Mouse (Mus musculus) testis, adult 2 months (tissue): Measurements from ENCODE around the gene Dmbx1. TPM values are rescaled to one million over a fixed set of nuclear protein-coding genes. Genes with fewer than 3 reads are reported as not detected.

ENCODE experiments used
- H3K27ac ChIP-seq: fragments of 200-500 bp; 2 replicates; pipeline ENCODE4 v1.5.1; 2012; ENCODE audit warnings: low read depth, low read length; ENCODE audit not compliant: control insufficient read depth, insufficient read depth
- H3K27me3 ChIP-seq: fragments of 200-500 bp; 2 replicates; pipeline ENCODE4 v1.6.1; 2012; ENCODE audit warnings: mild to moderate bottlenecking, low read length, moderate library complexity; ENCODE audit not compliant: control insufficient read depth, insufficient read depth
- H3K36me3 ChIP-seq: fragments of 200-500 bp; 2 replicates; pipeline ENCODE4 v1.6.1; 2012; ENCODE audit warnings: mild to moderate bottlenecking, low read length; ENCODE audit not compliant: control insufficient read depth, insufficient read depth
- H3K4me1 ChIP-seq: fragments of 200-500 bp; 2 replicates; pipeline ENCODE4 v1.6.1; 2012; ENCODE audit warnings: low read length; ENCODE audit not compliant: control insufficient read depth, insufficient read depth
- H3K4me3 ChIP-seq: fragments of 200-500 bp; 2 replicates; pipeline ENCODE4 v1.5.1; 2012; ENCODE audit warnings: low read depth, mild to moderate bottlenecking, low read length, moderate library complexity, mixed read lengths; ENCODE audit not compliant: control insufficient read depth
- CTCF ChIP-seq: fragments of 200-500 bp; IDR thresholded peaks from 2 replicates; pipeline ENCODE4 v1.5.1; 2012; ENCODE audit warnings: low read depth, mild to moderate bottlenecking, inconsistent platforms, low read length, moderate library complexity; ENCODE audit not compliant: control insufficient read depth, insufficient read depth, insufficient replicate concordance
- POLR2A ChIP-seq: fragments of 200-500 bp; IDR thresholded peaks from 2 replicates; pipeline ENCODE4 v1.6.1; 2012; ENCODE audit warnings: low read depth, mild to moderate bottlenecking, inconsistent platforms, low read length, moderate library complexity; ENCODE audit not compliant: control insufficient read depth
- polyA plus RNA-seq: library from polyadenylated mRNA; depleted of rRNA; stranded (reverse); fragments of >200 nt; gene quantifications from 2 replicates; pipeline ENCODE4 v1.2.3, GENCODE M21; 2012

Gene Dmbx1
- polyA plus RNA-seq, 1 experiment: 0.25 TPM

- Histone ChIP-seq H3K4me1 (peaks cover under 1% of the 10 kb centered on the region; the same call in 1 of the 2 replicates), H3K27me3 (no peaks in the 10 kb centered on the region), H3K36me3 (no peaks in the 10 kb centered on the region)
These were observed 16.4 kb downstream of the Dmbx1 start for GRCm38 (mm10) chr4:115923262-115923880.

DNA sequence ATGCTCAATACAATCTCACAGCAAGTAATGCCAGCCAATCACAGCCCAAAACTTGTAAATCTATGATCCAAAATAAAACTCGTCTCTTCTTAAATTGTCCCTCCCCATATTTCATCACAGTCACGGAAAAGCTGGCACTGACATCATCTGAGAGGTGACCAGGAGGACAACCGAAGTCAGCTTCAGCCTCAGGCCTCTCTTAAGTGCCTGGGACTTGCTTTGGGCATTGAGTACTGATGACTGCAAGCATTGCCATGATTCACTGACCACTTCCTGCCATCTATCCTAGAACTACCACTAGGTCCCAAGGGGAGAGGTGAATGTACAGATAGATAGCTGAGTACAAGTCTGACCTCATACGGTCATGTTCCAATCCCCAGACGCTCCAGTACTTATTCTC is 17.0 kb downstream of the Dmbx1 start:
- Histone ChIP-seq H3K4me1 (peaks cover 5% of the 10 kb centered on the region), H3K36me3 (no peaks in the 10 kb centered on the region), H3K27me3 (no peaks in the 10 kb centered on the region), H3K4me3 (no peak overlapping the region), H3K27ac (no peak overlapping the region)
- no peak for TF ChIP-seq CTCF
- no peak for TF ChIP-seq POLR2A

More at GRCm38 (mm10) chr4:115923262-115923880, 16.4 kb downstream of the Dmbx1 start:
- no peak for TF ChIP-seq POLR2A
- no peak for TF ChIP-seq CTCF
- H3K27ac ChIP-seq: no peak overlapping the region
- H3K4me3 ChIP-seq: no peak overlapping the region

GRCm38 (mm10) chr4:115919911-115920310 is 19.8 kb downstream of the Dmbx1 start:
- Histone ChIP-seq H3K4me1 (peaks cover 5% of the 10 kb centered on the region), H3K36me3 (no peaks in the 10 kb centered on the region), H3K27ac (no peak overlapping the region), H3K27me3 (no peaks in the 10 kb centered on the region), H3K4me3 (no peak overlapping the region)
- TF ChIP-seq POLR2A: no peak
- TF ChIP-seq CTCF: no peak

- no peaks in the 10 kb centered on the region for H3K27me3 ChIP-seq
- no peak overlapping the region for H3K27ac ChIP-seq
- no peaks in the 10 kb centered on the region for H3K36me3 ChIP-seq
- no peak overlapping the region for H3K4me3 ChIP-seq
- no peak for TF ChIP-seq POLR2A
- TF ChIP-seq CTCF: no peak
- peaks cover 2% of the 10 kb centered on the region; the same call in 1 of the 2 replicates for H3K4me1 ChIP-seq
These were observed 28.1 kb downstream of the Dmbx1 start for GRCm38 (mm10) chr4:115911586-115911985.

DNA sequence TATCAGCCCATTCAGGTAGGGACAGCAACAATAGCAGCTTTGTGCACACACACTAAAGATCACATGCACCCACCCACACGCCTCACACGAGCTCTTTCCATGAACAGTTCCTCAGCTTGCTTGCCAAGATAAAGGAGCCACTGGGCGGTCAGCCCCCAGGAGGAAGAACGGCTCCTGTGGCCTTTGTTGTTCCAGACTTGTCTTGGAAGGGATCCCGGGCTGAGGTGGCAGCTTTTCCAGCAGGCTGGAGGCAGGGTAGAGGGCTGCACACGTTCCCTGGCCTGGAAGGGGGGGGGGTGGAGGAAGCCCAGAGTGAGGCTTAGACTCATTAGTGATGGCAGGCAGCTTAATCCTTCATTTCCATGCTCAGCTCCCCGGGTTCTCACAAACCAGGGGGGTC is 31.1 kb downstream of the Dmbx1 start:
- H3K4me3 ChIP-seq: no peak overlapping the region
- H3K27ac ChIP-seq: no peak overlapping the region
- no peaks in the 10 kb centered on the region for H3K36me3 ChIP-seq
- H3K4me1 ChIP-seq: peaks cover 2% of the 10 kb centered on the region; the same call in 1 of the 2 replicates
- no peaks in the 10 kb centered on the region for H3K27me3 ChIP-seq
- TF ChIP-seq CTCF: no peak
- TF ChIP-seq POLR2A: no peak

GRCm38 (mm10) chr4:115907994-115908393 is 31.7 kb downstream of the Dmbx1 start:
- no peak overlapping the region for H3K4me3 ChIP-seq
- H3K27me3 ChIP-seq: no peaks in the 10 kb centered on the region
- no peak overlapping the region for H3K27ac ChIP-seq
- H3K36me3 ChIP-seq: no peaks in the 10 kb centered on the region
- no peak for TF ChIP-seq POLR2A
- TF ChIP-seq CTCF: no peak
- H3K4me1 ChIP-seq: peaks cover 2% of the 10 kb centered on the region; the same call in 1 of the 2 replicates

DNA sequence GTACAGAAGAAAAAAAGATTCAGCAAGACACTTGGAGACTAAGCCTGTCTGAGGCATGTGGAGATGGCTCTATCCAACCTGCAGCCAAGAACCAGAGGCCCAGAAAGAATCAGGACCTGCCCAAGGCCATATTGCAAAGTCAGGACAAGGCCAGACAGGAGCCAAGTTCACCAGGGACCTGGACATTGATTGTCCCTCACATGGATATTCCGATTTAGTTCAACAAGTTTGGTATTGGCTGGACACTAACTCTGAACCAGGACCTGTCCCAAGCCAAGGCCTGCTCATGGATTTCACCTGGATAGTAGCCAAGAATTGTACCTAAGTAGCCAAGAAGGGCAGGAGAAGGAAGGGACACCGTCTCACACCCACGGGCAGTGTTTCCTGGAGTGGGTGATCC is 32.9 kb downstream of the Dmbx1 start:
- Histone ChIP-seq H3K36me3 (no peaks in the 10 kb centered on the region), H3K4me3 (no peak overlapping the region), H3K4me1 (peaks cover 2% of the 10 kb centered on the region; the same call in 1 of the 2 replicates), H3K27me3 (no peaks in the 10 kb centered on the region), H3K27ac (no peak overlapping the region)
- TF ChIP-seq POLR2A: no peak
- no peak for TF ChIP-seq CTCF

DNA sequence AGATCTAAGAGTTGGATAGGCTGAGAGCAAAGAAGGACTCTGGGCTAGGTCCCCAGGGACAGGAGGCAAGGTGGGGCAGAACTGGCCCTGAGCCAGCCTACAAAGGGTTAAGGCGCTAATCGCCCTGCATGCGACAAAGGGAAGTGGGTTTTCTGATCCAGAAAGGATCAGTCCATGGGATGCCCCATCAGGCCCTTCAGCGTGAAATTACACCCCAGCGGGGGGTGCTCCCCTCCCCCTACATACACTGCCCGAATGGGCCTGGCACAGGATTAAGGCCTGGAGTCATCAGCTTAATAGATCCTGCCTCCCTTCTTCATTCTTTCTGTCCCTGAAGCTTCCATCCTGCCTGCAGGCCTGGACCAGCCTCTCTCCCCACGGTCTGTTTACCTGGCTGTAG is 34.0 kb downstream of the Dmbx1 start:
- H3K27ac ChIP-seq: no peak overlapping the region
- no peak overlapping the region for H3K4me3 ChIP-seq
- no peaks in the 10 kb centered on the region for H3K36me3 ChIP-seq
- TF ChIP-seq CTCF (no peak), POLR2A (no peak)
- H3K4me1 ChIP-seq: peaks cover 2% of the 10 kb centered on the region; the same call in 1 of the 2 replicates
- H3K27me3 ChIP-seq: no peaks in the 10 kb centered on the region
